Mouse (Mus musculus): ENCODE data around the gene Hes1.

DNA sequence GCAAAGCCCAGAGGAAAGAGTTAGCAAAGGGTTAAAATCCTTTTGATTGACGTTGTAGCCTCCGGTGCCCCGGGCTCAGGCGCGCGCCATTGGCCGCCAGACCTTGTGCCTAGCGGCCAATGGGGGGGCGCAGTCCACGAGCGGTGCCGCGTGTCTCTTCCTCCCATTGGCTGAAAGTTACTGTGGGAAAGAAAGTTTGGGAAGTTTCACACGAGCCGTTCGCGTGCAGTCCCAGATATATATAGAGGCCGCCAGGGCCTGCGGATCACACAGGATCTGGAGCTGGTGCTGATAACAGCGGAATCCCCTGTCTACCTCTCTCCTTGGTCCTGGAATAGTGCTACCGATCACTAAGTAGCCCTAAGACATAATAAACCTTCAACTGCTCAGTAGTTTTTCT is 893 bp downstream of the Hes1 start:
- no peak for TF ChIP-seq CTCF (IDR thresholded peaks at IDR 0.05; ENCODE audit: low read depth)
- peak; percentile 74 for TF ChIP-seq EP300 (IDR thresholded peaks at IDR 0.05; ENCODE audit: low read depth)
